Mouse (Mus musculus) C2C12 (cell line): ENCODE measurements around the gene Car10.

Experiments used
- CEBPB ChIP-seq: IDR thresholded peaks from one replicate; pipeline ENCODE4 v1.6.1; 2011; ENCODE audit warnings: low read depth, mild to moderate bottlenecking, control low read depth, moderate library complexity
- CTCF ChIP-seq: IDR thresholded peaks from one replicate; pipeline ENCODE4 v1.5.1; 2011; ENCODE audit not compliant: control insufficient read depth, insufficient read depth, insufficient read length
- FOSL1 ChIP-seq: IDR thresholded peaks from one replicate; pipeline ENCODE4 v1.8.0; 2011; ENCODE audit warnings: mild to moderate bottlenecking, low read length; ENCODE audit not compliant: poor library complexity, insufficient read depth, severe bottlenecking
- MAX ChIP-seq: IDR thresholded peaks from one replicate; pipeline ENCODE4 v1.6.1; 2011; ENCODE audit warnings: mild to moderate bottlenecking, control low read depth
- MYOD1 ChIP-seq: IDR thresholded peaks from one replicate; pipeline ENCODE4 v1.6.1; 2011; ENCODE audit warnings: low read depth; ENCODE audit not compliant: control insufficient read depth, insufficient read length
- MYOG ChIP-seq: IDR thresholded peaks from one replicate; pipeline ENCODE4 v1.6.1; 2011; ENCODE audit not compliant: control insufficient read depth, insufficient read length; ENCODE audit errors: extremely low read depth
- USF1 ChIP-seq: IDR thresholded peaks from one replicate; pipeline ENCODE4 v1.6.1; 2011; ENCODE audit warnings: low read depth, mild to moderate bottlenecking, control low read depth, moderate library complexity

DNA sequence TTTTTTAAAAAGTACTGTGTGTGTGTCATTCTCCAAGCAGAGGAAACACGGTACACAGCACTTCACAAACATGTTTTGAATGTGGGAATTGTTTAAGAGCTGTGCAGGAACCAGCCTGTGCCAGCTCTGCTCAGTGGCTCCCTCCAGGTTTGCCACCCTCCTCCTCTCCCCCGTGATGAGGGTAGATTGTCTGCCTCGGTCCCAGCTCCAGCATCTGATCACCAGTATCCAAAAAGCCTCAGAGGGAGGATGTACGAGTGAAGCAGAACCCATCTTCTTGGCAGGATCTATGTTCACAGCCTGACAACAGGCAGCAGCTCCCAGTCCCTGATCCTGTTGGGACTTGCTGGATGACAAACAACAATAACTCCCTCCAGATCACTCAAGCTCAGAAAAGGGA is 500.3 kb downstream of the Car10 start:
- TF ChIP-seq CTCF (no peak), USF1 (no peak), MAX (no peak), MYOG (no peak), FOSL1 (no peak), MYOD1 (no peak), CEBPB (no peak)
